Mouse (Mus musculus): ENCODE results near the gene Sod3. TPM values are rescaled to one million over a fixed set of nuclear protein-coding genes. Genes with fewer than 3 reads are reported as not detected.

Sod3 gene
- polyA plus RNA-seq, 1 experiment from 2014 or later: 2.4 TPM

DNA sequence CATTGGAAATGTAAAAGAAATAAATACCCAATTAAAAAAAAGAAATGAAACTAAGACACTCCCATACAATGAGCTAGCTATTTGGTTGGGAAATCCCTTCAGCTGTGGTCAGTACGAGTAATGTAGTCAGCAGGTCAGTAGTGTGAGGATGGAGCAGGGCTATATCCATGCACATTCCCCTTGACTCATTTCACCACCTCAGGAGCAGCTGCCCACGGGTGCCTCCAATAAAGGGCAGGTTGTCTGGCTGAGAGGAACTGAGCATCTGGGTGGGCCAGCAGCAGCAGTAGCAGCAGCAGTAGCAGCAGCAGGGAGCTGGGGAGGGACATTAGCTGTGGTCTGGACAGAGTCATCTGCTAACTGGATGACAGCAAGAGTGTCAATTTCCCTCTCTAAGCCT is 22.4 kb downstream of the Sod3 start:
- H3K27ac ChIP-seq (replicated peaks): no peak overlapping the region

DNA sequence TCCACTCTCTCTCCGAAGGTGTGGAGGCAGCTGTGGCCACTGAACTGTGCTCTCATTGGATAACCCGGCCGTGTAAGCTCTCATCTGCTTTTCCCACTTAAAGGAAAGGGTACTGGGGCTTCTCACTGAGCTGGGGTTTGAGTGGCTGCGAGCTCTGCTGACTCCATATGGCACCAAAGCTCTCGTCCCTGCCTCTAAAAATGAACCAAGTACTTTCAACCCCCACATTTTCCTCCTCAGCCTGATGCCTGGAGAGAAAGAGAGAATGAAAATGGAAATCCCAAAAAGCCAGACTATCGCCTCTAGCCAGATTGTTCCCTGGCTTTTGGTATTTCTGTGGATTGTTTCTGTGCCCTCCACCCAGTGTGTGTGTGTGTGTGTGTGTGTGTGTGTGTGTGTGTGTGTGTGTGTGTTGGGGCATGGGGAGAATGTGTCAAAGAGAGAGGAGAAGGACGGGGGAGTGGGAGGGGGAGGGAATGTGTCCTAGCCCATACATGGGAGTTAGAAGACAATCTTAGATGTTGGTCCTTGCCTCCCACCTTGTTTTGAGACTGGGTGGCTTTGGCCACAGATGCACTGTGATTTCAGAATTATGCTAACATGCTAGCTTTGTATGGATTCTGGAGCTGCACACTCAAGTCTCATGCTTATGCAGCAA is 24.6 kb downstream of the Sod3 start:
- Histone ChIP-seq H3K9me3 (ENCODE audit: control insufficient read depth, low read length) (no peaks in the 10 kb centered on the region), H3K27me3 (ENCODE audit: control insufficient read depth, insufficient read depth, low read length) (no peaks in the 10 kb centered on the region), H3K27ac (replicated peaks) (no peak overlapping the region), H3K4me3 (ENCODE audit: low read depth, low read length) (no peak overlapping the region), H3K4me1 (replicated peaks; ENCODE audit: control insufficient read depth, insufficient read depth) (no peaks in the 10 kb centered on the region), H3K9ac (ENCODE audit: low read length) (no peak overlapping the region), H3K4me2 (replicated peaks; ENCODE audit: low read depth) (no peak overlapping the region), H3K36me3 (ENCODE audit: control insufficient read depth, insufficient read depth, low read length) (no peaks in the 10 kb centered on the region)
- DNase-seq (ENCODE audit: low spot score): no peak
- no peak for TF ChIP-seq CTCF (IDR thresholded peaks at IDR 0.05; ENCODE audit: low read depth)
- no peak for TF ChIP-seq EP300 (optimal IDR thresholded peaks at IDR 0.05)
- WGBS: 67% methylated on average over 7 of the region's 7 CpGs
- no peak for ATAC-seq (ENCODE audit: low FRiP score, low TSS enrichment)

More for the DNA sequence above, 22.4 kb downstream of the Sod3 start:
- no peaks in the 10 kb centered on the region for H3K9me3 ChIP-seq (ENCODE audit: control insufficient read depth, low read length)
- DNase-seq (ENCODE audit: low spot score): no peak
- ATAC-seq (ENCODE audit: low FRiP score, low TSS enrichment): no peak
- no peaks in the 10 kb centered on the region for H3K36me3 ChIP-seq (ENCODE audit: control insufficient read depth, insufficient read depth, low read length)
- H3K4me3 ChIP-seq (ENCODE audit: low read depth, low read length): no peak overlapping the region
- H3K4me2 ChIP-seq (replicated peaks; ENCODE audit: low read depth): no peak overlapping the region
- no peak for TF ChIP-seq EP300 (optimal IDR thresholded peaks at IDR 0.05)
- no peak for TF ChIP-seq CTCF (IDR thresholded peaks at IDR 0.05; ENCODE audit: low read depth)
- H3K4me1 ChIP-seq (replicated peaks; ENCODE audit: control insufficient read depth, insufficient read depth): no peaks in the 10 kb centered on the region
- WGBS: 78% methylated on average over 2 of the region's 2 CpGs
- no peak overlapping the region for H3K9ac ChIP-seq (ENCODE audit: low read length)
- H3K27me3 ChIP-seq (ENCODE audit: control insufficient read depth, insufficient read depth, low read length): no peaks in the 10 kb centered on the region

- TF ChIP-seq EP300 (optimal IDR thresholded peaks at IDR 0.05): no peak
- TF ChIP-seq CTCF (IDR thresholded peaks at IDR 0.05; ENCODE audit: low read depth): no peak
- Histone ChIP-seq H3K9me3 (ENCODE audit: control insufficient read depth, low read length) (no peaks in the 10 kb centered on the region), H3K4me3 (ENCODE audit: low read depth, low read length) (no peak overlapping the region), H3K4me1 (replicated peaks; ENCODE audit: control insufficient read depth, insufficient read depth) (no peaks in the 10 kb centered on the region), H3K9ac (ENCODE audit: low read length) (no peak overlapping the region), H3K36me3 (ENCODE audit: control insufficient read depth, insufficient read depth, low read length) (no peaks in the 10 kb centered on the region), H3K27me3 (ENCODE audit: control insufficient read depth, insufficient read depth, low read length) (no peaks in the 10 kb centered on the region), H3K4me2 (replicated peaks; ENCODE audit: low read depth) (no peak overlapping the region), H3K27ac (replicated peaks) (no peak overlapping the region)
- DNase-seq (ENCODE audit: low spot score): no peak
- ATAC-seq (ENCODE audit: low FRiP score, low TSS enrichment): no peak
- 90% methylated on average over 6 of the region's 6 CpGs for WGBS
Observed at GRCm38 (mm10) chr5:52390381-52390780, 26.8 kb downstream of the Sod3 start.

DNA sequence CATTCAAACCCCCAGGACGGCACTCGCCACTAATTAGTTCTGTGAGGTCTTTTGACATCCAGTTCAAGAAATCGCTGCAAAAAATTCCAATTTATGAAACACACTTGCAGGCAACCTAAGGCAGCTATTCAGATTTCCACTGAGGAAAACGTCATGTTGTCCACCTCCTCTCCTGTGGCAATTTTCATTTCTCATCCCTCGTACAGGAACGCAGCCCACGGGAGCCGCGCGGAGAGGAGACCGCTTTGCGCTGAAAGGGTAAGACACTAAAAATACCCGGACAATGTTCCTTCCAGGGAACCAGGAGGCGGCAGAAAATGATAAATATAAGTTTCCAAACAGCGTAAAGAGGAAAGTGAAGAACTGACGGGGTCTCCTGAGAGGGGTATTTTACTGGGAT is 27.9 kb downstream of the Sod3 start:
- Histone ChIP-seq H3K27me3 (ENCODE audit: control insufficient read depth, insufficient read depth, low read length) (no peaks in the 10 kb centered on the region), H3K4me2 (replicated peaks; ENCODE audit: low read depth) (no peak overlapping the region), H3K9ac (ENCODE audit: low read length) (no peak overlapping the region), H3K36me3 (ENCODE audit: control insufficient read depth, insufficient read depth, low read length) (no peaks in the 10 kb centered on the region), H3K27ac (replicated peaks) (no peak overlapping the region), H3K4me3 (ENCODE audit: low read depth, low read length) (no peak overlapping the region), H3K4me1 (replicated peaks; ENCODE audit: control insufficient read depth, insufficient read depth) (no peaks in the 10 kb centered on the region), H3K9me3 (ENCODE audit: control insufficient read depth, low read length) (no peaks in the 10 kb centered on the region)
- no peak for TF ChIP-seq CTCF (IDR thresholded peaks at IDR 0.05; ENCODE audit: low read depth)
- TF ChIP-seq EP300 (optimal IDR thresholded peaks at IDR 0.05): no peak
- ATAC-seq (ENCODE audit: low FRiP score, low TSS enrichment) (no peak), DNase-seq (ENCODE audit: low spot score) (no peak)
- 76% methylated on average over 16 of the region's 16 CpGs for WGBS

DNA sequence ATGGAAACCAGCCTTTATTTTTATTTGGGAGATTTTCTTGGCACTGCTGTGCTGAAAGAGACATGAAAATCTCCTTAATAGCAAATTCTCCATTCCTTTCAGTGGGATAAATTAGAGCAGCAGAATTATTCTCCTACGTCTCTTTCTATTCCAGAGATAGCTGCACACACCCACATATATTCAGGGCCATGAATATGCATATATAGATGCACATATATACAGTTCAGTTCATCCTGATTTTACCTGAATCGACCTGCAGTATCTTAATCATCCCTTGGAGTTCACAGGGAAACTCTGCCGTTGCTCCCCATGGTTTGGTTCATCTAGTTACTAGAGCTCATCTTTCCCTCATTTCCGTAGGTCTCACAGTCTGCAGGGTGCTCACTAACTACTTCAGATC is 30.2 kb downstream of the Sod3 start:
- 84% methylated on average over 4 of the region's 4 CpGs for WGBS

DNA sequence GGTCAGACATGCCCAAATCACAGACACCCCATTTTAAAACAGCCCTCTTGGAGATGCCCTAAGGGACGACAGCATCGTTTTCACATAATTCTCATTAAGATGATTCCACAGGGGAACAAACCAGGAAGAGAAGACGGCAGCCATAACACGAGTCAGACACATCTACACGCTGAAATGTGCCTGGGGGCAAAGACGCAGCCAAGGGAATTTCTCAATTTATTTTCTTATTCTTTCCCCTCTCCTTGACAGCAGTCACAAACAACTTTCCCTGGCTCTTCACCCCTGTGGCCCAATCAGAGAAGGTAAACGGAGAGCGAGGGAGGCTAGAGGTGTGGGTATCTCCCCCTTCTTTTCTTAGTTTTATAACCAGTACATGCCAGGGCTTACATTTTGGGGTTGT is 40.8 kb downstream of the Sod3 start:
- TF ChIP-seq EP300 (optimal IDR thresholded peaks at IDR 0.05) (no peak), CTCF (IDR thresholded peaks at IDR 0.05; ENCODE audit: low read depth) (no peak)
- Histone ChIP-seq H3K27ac (replicated peaks) (no peak overlapping the region), H3K4me1 (replicated peaks; ENCODE audit: control insufficient read depth, insufficient read depth) (no peaks in the 10 kb centered on the region), H3K27me3 (ENCODE audit: control insufficient read depth, insufficient read depth, low read length) (no peaks in the 10 kb centered on the region), H3K9me3 (ENCODE audit: control insufficient read depth, low read length) (no peaks in the 10 kb centered on the region), H3K36me3 (ENCODE audit: control insufficient read depth, insufficient read depth, low read length) (no peaks in the 10 kb centered on the region), H3K9ac (ENCODE audit: low read length) (no peak overlapping the region), H3K4me3 (ENCODE audit: low read depth, low read length) (no peak overlapping the region), H3K4me2 (replicated peaks; ENCODE audit: low read depth) (no peak overlapping the region)
- 71% methylated on average over 8 of the region's 8 CpGs for WGBS
- no peak for ATAC-seq (ENCODE audit: low FRiP score, low TSS enrichment)
- DNase-seq (ENCODE audit: low spot score): no peak

More for the DNA sequence above, 30.2 kb downstream of the Sod3 start:
- H3K4me1 ChIP-seq (replicated peaks; ENCODE audit: control insufficient read depth, insufficient read depth): no peaks in the 10 kb centered on the region
- TF ChIP-seq EP300 (optimal IDR thresholded peaks at IDR 0.05) (no peak), CTCF (IDR thresholded peaks at IDR 0.05; ENCODE audit: low read depth) (no peak)
- ATAC-seq (ENCODE audit: low FRiP score, low TSS enrichment): no peak
- H3K36me3 ChIP-seq (ENCODE audit: control insufficient read depth, insufficient read depth, low read length): no peaks in the 10 kb centered on the region
- no peaks in the 10 kb centered on the region for H3K27me3 ChIP-seq (ENCODE audit: control insufficient read depth, insufficient read depth, low read length)
- no peak overlapping the region for H3K4me2 ChIP-seq (replicated peaks; ENCODE audit: low read depth)
- no peak for DNase-seq (ENCODE audit: low spot score)
- no peak overlapping the region for H3K27ac ChIP-seq (replicated peaks)
- no peak overlapping the region for H3K9ac ChIP-seq (ENCODE audit: low read length)
- H3K9me3 ChIP-seq (ENCODE audit: control insufficient read depth, low read length): no peaks in the 10 kb centered on the region
- no peak overlapping the region for H3K4me3 ChIP-seq (ENCODE audit: low read depth, low read length)
